Mouse (Mus musculus) myocyte (in vitro differentiated cells): ENCODE data around the gene Msh3.

Source experiments
- E2F4 ChIP-seq: IDR thresholded peaks from one replicate; pipeline ENCODE4 v1.6.1; 2011; ENCODE audit warnings: mild to moderate bottlenecking, control low read depth, moderate library complexity; ENCODE audit not compliant: insufficient read depth
- MYOG ChIP-seq, 3 experiments: IDR thresholded peaks; one replicate each; pipeline ENCODE4 v1.6.1; 2011; ENCODE audit warnings: control low read depth in 2 of 3, low read depth in 2 of 3, mild to moderate bottlenecking in 2 of 3; ENCODE audit not compliant: insufficient read length in 2 of 3, control insufficient read depth in 1 of 3, insufficient read depth in 1 of 3
- POLR2AphosphoS2 ChIP-seq: IDR thresholded peaks from one replicate; pipeline ENCODE4 v1.6.1; 2011; ENCODE audit warnings: low read depth, control low read depth; ENCODE audit not compliant: insufficient read length
- TCF12 ChIP-seq: IDR thresholded peaks from one replicate; pipeline ENCODE4 v1.6.1; 2011; ENCODE audit warnings: mild to moderate bottlenecking, control low read depth; ENCODE audit not compliant: poor library complexity, insufficient read depth, severe bottlenecking
- USF1 ChIP-seq: IDR thresholded peaks from one replicate; pipeline ENCODE4 v1.6.1; 2011; ENCODE audit warnings: low read depth, mild to moderate bottlenecking, control low read depth, moderate library complexity

DNA sequence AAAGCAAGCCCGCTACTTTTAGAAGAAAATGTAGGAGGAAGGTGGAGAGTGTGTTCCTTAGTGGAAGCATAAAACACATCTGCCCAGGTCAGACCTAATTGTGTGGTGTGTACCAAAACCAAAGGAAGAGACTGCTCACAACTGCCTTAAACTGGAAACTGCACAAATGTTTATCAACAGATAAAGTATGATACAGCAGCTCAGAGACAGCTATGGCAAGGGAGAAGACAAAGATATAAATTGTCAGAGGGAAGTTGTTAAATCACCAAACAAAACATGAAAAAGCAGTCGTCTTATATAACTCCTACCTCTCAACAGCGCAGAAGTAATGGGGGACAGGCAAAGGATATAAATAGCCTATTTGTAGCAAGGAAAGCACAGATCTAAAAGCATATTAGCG is 117.8 kb downstream of the Msh3 start:
- TF ChIP-seq E2F4 = no peak
- no peak for TF ChIP-seq USF1
- TF ChIP-seq MYOG (IDR thresholded peaks at IDR 0.05; ENCODE audit: control insufficient read depth in 1 of 3, insufficient read depth in 1 of 3, insufficient read length in 2 of 3, low read depth in 2 of 3) = no peak
- no peak for TF ChIP-seq POLR2AphosphoS2
- no peak for TF ChIP-seq TCF12
